Mouse (Mus musculus) activated CD4-positive, CD25-positive, alpha-beta regulatory T cell (primary cell): ENCODE results near the gene Ppil4. TPM values are rescaled to one million over a fixed set of nuclear protein-coding genes. Genes with fewer than 3 reads are reported as not detected.

ENCODE experiments used
- polyA plus RNA-seq, 2 experiments: library from polyadenylated mRNA; unstranded; fragments of 100-300 nt; shearing (Covaris generic); gene quantifications; one replicate each; pipeline ENCODE4 v1.2.1; 2017

Gene Ppil4
- polyA plus RNA-seq = 10 to 100 TPM; 62.4 to 85.9 TPM

DNA sequence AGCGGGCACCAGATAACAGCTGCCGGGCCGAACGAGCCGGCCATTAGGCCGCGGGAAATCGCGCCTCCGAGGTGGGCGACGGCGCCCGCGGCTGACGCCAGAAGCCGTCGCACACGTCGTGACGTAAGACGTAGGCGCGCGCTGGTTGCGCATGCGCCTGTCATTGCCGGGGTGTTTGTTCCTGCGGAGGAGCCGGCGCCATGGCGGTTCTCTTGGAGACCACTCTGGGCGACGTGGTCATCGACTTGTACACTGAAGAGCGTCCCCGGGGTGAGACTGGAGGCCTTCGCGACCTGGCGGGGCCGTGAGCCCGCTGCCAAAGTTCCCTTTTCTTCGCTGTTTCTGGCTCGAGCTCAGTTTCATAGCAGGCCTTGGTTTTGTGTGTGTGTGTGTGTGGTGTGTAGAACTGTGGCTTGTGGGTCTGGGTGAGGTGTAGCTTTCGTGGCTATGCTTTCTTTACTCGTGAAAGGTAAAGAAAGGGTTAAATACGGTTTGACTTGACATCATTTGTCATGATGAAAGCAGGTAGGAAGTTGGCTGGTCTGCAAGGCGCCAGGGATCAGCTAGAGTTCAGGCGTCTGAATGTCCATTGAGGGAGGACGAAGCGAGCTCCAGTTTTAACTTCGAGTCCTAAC, at the start of gene Ppil4, which contains the start of gene Ginm1:
Gene Ppil4, plus strand, starts transcription at position 141 of the 635 bp plus-strand sequence.
Gene Ginm1, minus strand, starts transcription at position 74 of the 635 bp plus-strand sequence.

DNA sequence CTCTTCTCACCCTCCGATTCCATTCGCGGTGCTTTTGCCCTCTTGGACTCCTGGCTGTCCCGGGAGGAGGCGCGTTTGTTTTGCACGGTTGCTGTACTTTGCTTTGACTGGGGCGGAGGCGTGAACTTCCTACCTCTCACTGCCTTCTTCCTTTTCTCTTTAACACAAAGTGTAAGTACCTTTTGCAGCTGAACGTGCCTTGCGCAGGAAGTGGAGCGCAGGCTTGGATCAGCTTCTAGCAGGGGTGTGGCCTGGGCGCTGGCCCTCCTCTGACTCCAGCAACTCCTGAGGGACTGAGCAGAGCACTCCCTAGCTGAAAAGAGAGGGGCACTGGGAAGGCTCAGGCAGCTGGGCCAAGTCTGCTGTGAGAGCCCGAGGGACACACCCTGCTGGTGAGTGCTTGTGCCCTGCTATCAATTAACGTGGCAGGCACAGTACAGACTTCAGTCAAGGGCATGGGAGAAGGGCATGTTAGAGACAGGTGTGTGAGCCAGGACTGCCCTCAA, 39.5 kb downstream of the Ppil4 start, which contains the start of gene Zc3h12d:
Gene Zc3h12d, plus strand, starts transcription at position 300 of the 506 bp plus-strand sequence.

Other genes with a start within 250 kb of the Ppil4 start
- 1 to 10 TPM in 1 of 2 experiments, under 1 TPM in 1; 0.54 to 1.7 TPM for gene Lrp11, start 203.1 kb upstream of the Ppil4 start, polyA plus RNA-seq
- gene Nup43, start 125.4 kb upstream of the Ppil4 start, polyA plus RNA-seq = 10 to 100 TPM; 11.6 to 24.6 TPM
- 100 to 1,000 TPM in 1 of 2 experiments, 10 to 100 TPM in 1; 89.8 to 105 TPM for gene Pcmt1, start 111.8 kb upstream of the Ppil4 start, polyA plus RNA-seq
- 10 to 100 TPM in 1 of 2 experiments, 1 to 10 TPM in 1; 6.8 to 10.2 TPM for gene Lats1, start 111.7 kb upstream of the Ppil4 start, polyA plus RNA-seq
- gene Katna1, start 66.9 kb upstream of the Ppil4 start, polyA plus RNA-seq = 10 to 100 TPM; 74.4 to 80.0 TPM
- gene Ginm1, start 67 bp upstream of the Ppil4 start, polyA plus RNA-seq = 10 to 100 TPM; 50.3 to 78.4 TPM
- 10 to 100 TPM; 18.2 to 38.2 TPM for gene Zc3h12d, start 39.6 kb downstream of the Ppil4 start, polyA plus RNA-seq
- gene Tab2, start 163.3 kb downstream of the Ppil4 start, polyA plus RNA-seq = 10 to 100 TPM; 15.8 to 16.6 TPM